Mouse (Mus musculus): ENCODE results near the gene Cdh4. TPM values are rescaled to one million over a fixed set of nuclear protein-coding genes. Genes with fewer than 3 reads are reported as not detected.

Cdh4 gene
- polyA plus RNA-seq, 1 experiment from 2014 or later, result 1.8 TPM

DNA sequence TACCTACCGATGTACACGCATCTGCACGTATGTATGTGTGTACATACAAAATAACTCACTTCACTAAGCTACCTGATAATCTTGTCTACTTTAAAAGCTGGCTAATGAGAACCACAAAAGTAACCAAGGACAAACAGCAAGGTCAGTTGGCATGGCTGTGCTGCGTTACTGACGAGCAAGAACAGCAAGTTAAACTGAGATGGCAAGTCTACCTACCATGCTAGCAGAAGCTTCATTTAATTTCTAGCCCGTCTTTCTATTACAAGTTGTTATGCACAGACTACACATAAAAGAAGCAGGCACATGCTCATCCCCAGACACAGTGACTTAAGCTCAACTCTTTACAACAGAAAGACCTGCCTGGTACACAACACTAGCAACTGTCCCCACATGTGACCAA lies 504.3 kb downstream of the Cdh4 start:
- H3K9me3 ChIP-seq (replicated peaks), result no peaks in the 10 kb centered on the region
- DNase-seq (ENCODE audit: low spot score), result no peak
- no peak overlapping the region for H3K27ac ChIP-seq
- no peaks in the 10 kb centered on the region for H3K27me3 ChIP-seq (ENCODE audit: low read depth, poor library complexity, severe bottlenecking)
- H3K4me3 ChIP-seq, result no peak overlapping the region
- H3K36me3 ChIP-seq, result no peaks in the 10 kb centered on the region
- H3K4me1 ChIP-seq, result peaks cover 17% of the 10 kb centered on the region
- 90% methylated on average over 6 of the region's 6 CpGs for WGBS

DNA sequence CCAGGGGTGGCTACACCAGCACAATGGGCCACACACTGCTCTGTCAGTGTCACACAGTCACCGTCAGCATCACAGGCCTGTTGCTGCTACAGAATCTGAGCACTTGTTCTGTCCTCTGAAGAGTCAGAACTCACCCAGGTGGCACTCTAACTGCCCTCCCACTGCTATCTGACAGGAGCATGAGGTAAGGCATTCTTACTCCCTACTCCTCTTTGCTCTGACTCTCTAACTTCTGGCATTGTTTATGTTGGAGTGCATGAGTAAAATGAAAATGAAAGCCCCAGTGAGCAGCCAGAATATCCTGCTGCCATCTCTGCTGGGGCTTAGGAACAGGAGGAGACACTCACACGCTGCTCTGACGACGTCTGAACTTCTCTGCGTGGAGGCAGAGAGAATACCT lies 505.4 kb downstream of the Cdh4 start:
- Histone ChIP-seq H3K9me3 (replicated peaks) (no peaks in the 10 kb centered on the region), H3K36me3 (no peaks in the 10 kb centered on the region), H3K4me1 (peaks cover 23% of the 10 kb centered on the region), H3K27me3 (ENCODE audit: low read depth, poor library complexity, severe bottlenecking) (no peaks in the 10 kb centered on the region), H3K27ac (no peak overlapping the region), H3K4me3 (no peak overlapping the region)
- no peak for DNase-seq (ENCODE audit: low spot score)
- WGBS, result 78% methylated on average over 5 of the region's 5 CpGs

DNA sequence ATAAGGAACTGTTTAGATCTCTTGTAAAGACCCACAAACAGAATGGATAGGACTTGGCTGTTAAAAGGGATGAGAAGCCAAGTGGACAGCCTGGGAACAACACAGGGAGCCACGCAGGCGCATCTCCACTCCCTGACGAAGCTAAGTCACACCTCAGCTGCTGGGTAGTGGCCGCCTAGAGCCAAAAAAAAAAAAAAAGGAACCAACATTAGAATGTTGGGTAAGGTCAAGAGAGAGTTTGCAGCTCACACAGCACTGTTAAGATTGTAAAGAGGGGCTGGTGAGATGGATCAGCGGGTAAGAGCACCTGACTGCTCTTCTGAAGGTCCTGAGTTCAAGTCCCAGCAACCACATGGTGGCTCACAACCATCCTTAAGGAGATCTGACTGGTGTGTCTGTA lies 506.6 kb downstream of the Cdh4 start:
- DNase-seq (ENCODE audit: low spot score), result no peak
- Histone ChIP-seq H3K27ac (no peak overlapping the region), H3K36me3 (no peaks in the 10 kb centered on the region), H3K27me3 (ENCODE audit: low read depth, poor library complexity, severe bottlenecking) (no peaks in the 10 kb centered on the region), H3K4me1 (peaks cover 23% of the 10 kb centered on the region), H3K4me3 (no peak overlapping the region), H3K9me3 (replicated peaks) (no peaks in the 10 kb centered on the region)
- 89% methylated on average over 5 of the region's 5 CpGs for WGBS
